Mouse (Mus musculus) forebrain, embryonic 10.5 days (tissue): Measurements from ENCODE around the gene Gns. TPM values are rescaled to one million over a fixed set of nuclear protein-coding genes. Genes with fewer than 3 reads are reported as not detected.

Experiments used
- DNase-seq: peaks from one replicate; pipeline ENCODE4 v3.0.0-alpha.2; 2017; ENCODE audit warnings: low spot score; ENCODE audit errors: extremely low spot score
- H3K27ac ChIP-seq: fragments of 300-500 bp; sonication (generic); 2 replicates; pipeline ENCODE4 v1.5.1; 2016; ENCODE audit warnings: mild to moderate bottlenecking
- H3K27me3 ChIP-seq: fragments of 300-500 bp; sonication (generic); 2 replicates; pipeline ENCODE4 v1.6.1; 2016; ENCODE audit warnings: mild to moderate bottlenecking; ENCODE audit not compliant: poor library complexity, severe bottlenecking
- H3K36me3 ChIP-seq: fragments of 300-500 bp; sonication (generic); replicated peaks from 2 replicates; pipeline ENCODE4 v1.6.1; 2016; ENCODE audit warnings: mild to moderate bottlenecking, moderate library complexity
- H3K4me1 ChIP-seq: fragments of 300-500 bp; sonication (generic); 2 replicates; pipeline ENCODE4 v1.6.1; 2016
- H3K4me3 ChIP-seq: fragments of 300-500 bp; sonication (generic); 2 replicates; pipeline ENCODE4 v1.5.1; 2016; ENCODE audit warnings: mild to moderate bottlenecking, moderate library complexity
- H3K9me3 ChIP-seq: fragments of 300-500 bp; sonication (generic); 2 replicates; pipeline ENCODE4 v1.6.1; 2016; ENCODE audit warnings: mild to moderate bottlenecking, moderate library complexity
- WGBS: fragments of 180-500 bp; shearing (Covaris S2); methylation state at CpG from one replicate; pipeline ENCODE4 v1.1.7; 2016; 5-methylcytosine and 5-hydroxymethylcytosine counted together
- polyA plus RNA-seq: library from polyadenylated mRNA; unstranded; fragments of >200 nt; fragmentation: Nextera tagmentation; extraction: Ambion mirVana; gene quantifications from 2 replicates; pipeline ENCODE4 v1.2.1, GENCODE M21; 2016

Gns gene
- polyA plus RNA-seq, 1 experiment from 2014 or later, result 34.9 TPM

- 78% methylated on average over 22 of the region's 22 CpGs for WGBS
Observed at GRCm38 (mm10) chr10:121419640-121420470, 55.0 kb downstream of the Gns start.

GRCm38 (mm10) chr10:121421023-121421422 is 56.1 kb downstream of the Gns start:
- no peak overlapping the region for H3K27ac ChIP-seq
- H3K36me3 ChIP-seq, result peaks cover 4% of the 10 kb centered on the region; the same call in 1 of the 2 replicates
- no peak for DNase-seq
- H3K27me3 ChIP-seq, result no peaks in the 10 kb centered on the region
- WGBS, result 88% methylated on average over 9 of the region's 9 CpGs
- H3K9me3 ChIP-seq, result no peaks in the 10 kb centered on the region
- H3K4me1 ChIP-seq, result peaks cover 54% of the 10 kb centered on the region
- H3K4me3 ChIP-seq, result no peak overlapping the region

More at GRCm38 (mm10) chr10:121419640-121420470, 55.0 kb downstream of the Gns start:
- DNase-seq, result no peak
- Histone ChIP-seq H3K27ac (0 out of 2 replicates have a peak overlapping the region, but pooled peaks have one; percentile 8), H3K4me1 (peaks cover 44% of the 10 kb centered on the region), H3K36me3 (peaks cover 14% of the 10 kb centered on the region), H3K9me3 (no peaks in the 10 kb centered on the region), H3K27me3 (no peaks in the 10 kb centered on the region), H3K4me3 (no peak overlapping the region)

- no peak for DNase-seq
- WGBS, result 93% methylated on average over 11 of the region's 11 CpGs
- H3K4me1 ChIP-seq, result peaks cover 59% of the 10 kb centered on the region
- H3K27me3 ChIP-seq, result no peaks in the 10 kb centered on the region
- H3K36me3 ChIP-seq, result no peaks in the 10 kb centered on the region
- no peak overlapping the region for H3K27ac ChIP-seq
- no peaks in the 10 kb centered on the region for H3K9me3 ChIP-seq
- H3K4me3 ChIP-seq, result no peak overlapping the region
Observed at GRCm38 (mm10) chr10:121421657-121422290, 56.9 kb downstream of the Gns start.

- no peak overlapping the region for H3K27ac ChIP-seq
- WGBS, result 93% methylated on average over 6 of the region's 6 CpGs
- no peaks in the 10 kb centered on the region for H3K9me3 ChIP-seq
- H3K27me3 ChIP-seq, result no peaks in the 10 kb centered on the region
- DNase-seq, result no peak
- peaks cover 64% of the 10 kb centered on the region for H3K4me1 ChIP-seq
- H3K4me3 ChIP-seq, result no peak overlapping the region
- no peaks in the 10 kb centered on the region for H3K36me3 ChIP-seq
Observed at GRCm38 (mm10) chr10:121422294-121422693, 57.4 kb downstream of the Gns start.

- peak overlapping the region; percentile 17; the same call in 1 of the 2 replicates for H3K27ac ChIP-seq
- H3K27me3 ChIP-seq, result no peaks in the 10 kb centered on the region
- no peaks in the 10 kb centered on the region for H3K36me3 ChIP-seq
- no peak overlapping the region for H3K4me3 ChIP-seq
- no peak for DNase-seq
- H3K9me3 ChIP-seq, result no peaks in the 10 kb centered on the region
- WGBS, result 52% methylated on average over 16 of the region's 16 CpGs
- H3K4me1 ChIP-seq, result peaks cover 72% of the 10 kb centered on the region
Observed at GRCm38 (mm10) chr10:121423541-121424349, 58.9 kb downstream of the Gns start.

- no peak for DNase-seq
- H3K4me3 ChIP-seq, result no peak overlapping the region
- H3K27ac ChIP-seq, result 0 out of 2 replicates have a peak overlapping the region, but pooled peaks have one; percentile 16
- WGBS, result 81% methylated on average over 3 of the region's 3 CpGs
- H3K9me3 ChIP-seq, result no peaks in the 10 kb centered on the region
- H3K36me3 ChIP-seq, result no peaks in the 10 kb centered on the region
- no peaks in the 10 kb centered on the region for H3K27me3 ChIP-seq
- peaks cover 72% of the 10 kb centered on the region for H3K4me1 ChIP-seq
Observed at GRCm38 (mm10) chr10:121424455-121424854, 59.6 kb downstream of the Gns start.

- H3K4me3 ChIP-seq, result no peak overlapping the region
Observed at GRCm38 (mm10) chr10:121425079-121425478, 60.2 kb downstream of the Gns start.

GRCm38 (mm10) chr10:121425506-121426025 is 60.7 kb downstream of the Gns start:
- no peak for DNase-seq
- H3K4me3 ChIP-seq, result no peak overlapping the region
- no peak overlapping the region for H3K27ac ChIP-seq
- H3K4me1 ChIP-seq, result peaks cover 72% of the 10 kb centered on the region
- H3K9me3 ChIP-seq, result no peaks in the 10 kb centered on the region
- peaks cover under 1% of the 10 kb centered on the region; the same call in 1 of the 2 replicates for H3K27me3 ChIP-seq
- H3K36me3 ChIP-seq, result no peaks in the 10 kb centered on the region
- 87% methylated on average over 14 of the region's 14 CpGs for WGBS

More at GRCm38 (mm10) chr10:121425079-121425478, 60.2 kb downstream of the Gns start:
- peaks cover 72% of the 10 kb centered on the region for H3K4me1 ChIP-seq
- 86% methylated on average over 5 of the region's 5 CpGs for WGBS
- no peaks in the 10 kb centered on the region for H3K36me3 ChIP-seq
- DNase-seq, result no peak
- H3K27ac ChIP-seq, result no peak overlapping the region
- no peaks in the 10 kb centered on the region for H3K9me3 ChIP-seq
- H3K27me3 ChIP-seq, result no peaks in the 10 kb centered on the region

GRCm38 (mm10) chr10:121426458-121427070 is 61.7 kb downstream of the Gns start:
- Histone ChIP-seq H3K27me3 (peaks cover 11% of the 10 kb centered on the region; the same call in 1 of the 2 replicates), H3K4me1 (peaks cover 74% of the 10 kb centered on the region), H3K9me3 (no peaks in the 10 kb centered on the region), H3K27ac (no peak overlapping the region), H3K36me3 (no peaks in the 10 kb centered on the region), H3K4me3 (no peak overlapping the region)
- 56% methylated on average over 5 of the region's 5 CpGs for WGBS
- no peak for DNase-seq

- Histone ChIP-seq H3K36me3 (no peaks in the 10 kb centered on the region), H3K27me3 (peaks cover 11% of the 10 kb centered on the region; the same call in 1 of the 2 replicates), H3K4me3 (no peak overlapping the region), H3K4me1 (peaks cover 79% of the 10 kb centered on the region), H3K9me3 (no peaks in the 10 kb centered on the region), H3K27ac (no peak overlapping the region)
- 63% methylated on average over 5 of the region's 5 CpGs for WGBS
- no peak for DNase-seq
Observed at GRCm38 (mm10) chr10:121427136-121427535, 62.2 kb downstream of the Gns start.

GRCm38 (mm10) chr10:121428011-121428711 is 63.3 kb downstream of the Gns start:
- Histone ChIP-seq H3K4me3 (no peak overlapping the region), H3K27me3 (peaks cover 11% of the 10 kb centered on the region; the same call in 1 of the 2 replicates), H3K36me3 (no peaks in the 10 kb centered on the region), H3K4me1 (peaks cover 86% of the 10 kb centered on the region), H3K27ac (peak overlapping the region; percentile 0), H3K9me3 (no peaks in the 10 kb centered on the region)
- 87% methylated on average over 15 of the region's 15 CpGs for WGBS
- DNase-seq, result no peak
